Mouse (Mus musculus) ovary, postnatal 10 days (tissue): ENCODE data around the gene Tceal7.
"Not testable (repeated sequence)": the region's sequence is repeated elsewhere in the genome, so short reads cannot be mapped to it uniquely, and the experiment has no call there.

Source experiments
- DNase-seq: peaks from one replicate; pipeline ENCODE4 v3.0.0; 2022; ENCODE audit warnings: low spot score

Tceal7 gene

GRCm38 (mm10) chrX:136214729-136215677 is at the start of gene Tceal7, which contains the start of gene Bex1:
Tceal7 (plus strand) TSS chrX:136214779.
Bex1 (minus strand) TSS chrX:136215513.
- not testable (repeated sequence) for DNase-seq

GRCm38 (mm10) chrX:136170625-136171024 is 44.0 kb upstream of the Tceal7 start:
- DNase-seq, result no peak

- peak; percentile 19 for DNase-seq
Measured at GRCm38 (mm10) chrX:136171189-136172117, 43.1 kb upstream of the Tceal7 start.

DNA sequence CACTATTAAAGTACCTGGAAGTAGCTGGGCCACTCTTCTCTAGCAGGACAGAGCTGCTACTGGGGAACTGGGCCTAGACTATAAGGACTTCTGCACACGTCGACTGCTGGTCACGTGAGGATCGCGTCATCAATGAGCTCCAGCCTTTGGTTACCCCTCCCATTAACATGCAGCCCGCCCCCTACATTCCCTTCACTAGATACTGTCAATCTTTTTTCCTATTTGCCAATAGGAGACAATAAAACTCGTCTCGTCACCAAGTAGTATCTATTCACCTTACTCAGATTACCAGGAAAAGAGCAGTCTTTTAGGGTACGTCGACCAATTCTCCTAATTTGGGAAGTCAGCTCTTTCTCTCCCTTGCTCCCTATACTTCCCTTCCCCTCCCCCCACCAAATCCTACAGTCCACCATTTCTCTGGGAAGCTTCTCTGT is 42.4 kb upstream of the Tceal7 start, which contains the start of gene Tceal8:
Gene Tceal8 (minus strand): TSS at position 225 of the 434 bp plus-strand sequence.
- no peak for DNase-seq

DNA sequence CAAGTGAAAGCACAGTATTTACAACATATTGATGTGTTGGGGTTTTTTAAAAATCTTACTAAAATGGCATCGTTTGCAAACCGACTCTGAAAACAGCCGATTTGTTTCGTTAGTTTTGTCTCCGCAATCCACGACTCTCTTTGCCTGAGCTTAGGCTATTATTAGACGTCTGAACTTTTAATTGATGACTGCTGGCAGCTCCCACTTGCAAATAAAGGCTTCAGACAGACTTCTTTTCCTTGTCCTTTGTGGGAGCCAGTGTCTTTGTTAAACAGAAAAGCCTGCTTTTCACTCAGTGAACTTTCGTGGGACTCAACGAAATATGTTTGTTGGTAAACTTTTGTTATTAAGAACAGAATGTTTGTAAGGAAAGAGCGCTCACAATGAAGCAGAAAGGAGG is 41.8 kb upstream of the Tceal7 start:
- no peak for DNase-seq

DNA sequence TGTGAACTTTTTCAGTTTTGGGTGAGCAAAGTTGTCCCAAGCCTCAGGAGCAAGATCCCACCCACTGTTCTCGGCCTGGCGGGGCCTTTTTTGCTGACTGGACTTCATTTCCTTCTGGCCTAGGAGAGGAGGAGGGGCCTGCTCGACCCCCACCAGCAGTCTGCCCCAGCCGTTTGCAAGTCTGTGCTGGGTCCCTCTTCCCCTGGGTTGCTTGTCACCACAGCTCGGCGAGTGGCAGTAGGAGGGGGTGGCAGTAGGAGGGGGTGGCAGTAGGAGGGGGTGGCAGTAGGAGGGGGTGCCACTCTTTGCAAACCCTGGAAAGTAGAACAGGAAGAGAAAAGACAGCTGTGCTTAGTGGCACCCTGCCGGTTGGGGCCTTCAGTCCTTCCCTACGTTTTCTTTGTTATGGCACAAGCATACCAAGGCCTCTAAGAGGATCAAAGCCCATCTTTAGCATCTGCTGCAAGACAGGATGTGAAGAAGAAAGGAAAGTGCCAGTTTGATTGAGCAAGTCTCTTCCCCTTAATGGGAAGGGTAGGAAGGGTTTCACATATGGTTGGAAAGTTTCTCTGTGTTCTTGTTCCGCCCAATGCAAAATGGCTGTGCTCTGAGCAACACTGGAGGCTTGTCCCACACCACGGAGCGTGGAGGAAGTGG is 33.6 kb upstream of the Tceal7 start:
- DNase-seq, result no peak

- DNase-seq, result no peak
Measured at GRCm38 (mm10) chrX:136183107-136183506, 31.5 kb upstream of the Tceal7 start.

DNA sequence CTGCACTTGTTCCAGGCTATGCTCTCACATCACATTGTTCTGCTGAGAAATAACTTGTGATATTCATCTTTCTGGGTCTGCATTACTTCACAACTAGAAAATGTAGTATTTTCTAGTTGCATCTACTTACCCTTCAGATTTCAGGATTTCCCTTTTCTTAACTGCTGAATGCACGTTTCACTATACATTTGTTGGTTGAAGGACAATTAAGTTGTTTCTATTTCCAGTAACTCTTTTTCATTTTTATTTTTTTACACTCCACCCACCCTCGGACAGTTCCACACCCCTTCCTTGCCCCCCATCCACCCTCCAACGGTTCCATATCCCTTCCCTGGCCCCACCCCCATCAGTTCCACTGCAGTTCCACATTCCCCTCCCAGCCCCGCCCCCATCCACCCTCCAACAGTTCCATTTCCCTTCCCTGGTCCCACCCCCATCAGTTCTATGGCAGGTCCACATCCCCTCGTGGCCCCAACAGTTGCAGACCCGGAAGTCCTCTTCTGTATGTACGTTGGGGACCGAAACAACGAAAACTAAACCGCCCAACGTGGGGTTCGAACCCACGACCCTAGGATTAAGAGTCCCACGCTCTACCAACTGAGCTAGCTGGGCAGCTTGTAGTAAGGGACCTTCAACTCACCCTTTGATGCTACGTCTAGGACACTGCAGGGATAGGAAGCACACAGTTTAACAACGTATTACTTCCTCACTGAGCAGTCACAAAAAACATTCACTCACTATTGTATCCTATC is 19.2 kb upstream of the Tceal7 start:
- DNase-seq, result no peak

DNA sequence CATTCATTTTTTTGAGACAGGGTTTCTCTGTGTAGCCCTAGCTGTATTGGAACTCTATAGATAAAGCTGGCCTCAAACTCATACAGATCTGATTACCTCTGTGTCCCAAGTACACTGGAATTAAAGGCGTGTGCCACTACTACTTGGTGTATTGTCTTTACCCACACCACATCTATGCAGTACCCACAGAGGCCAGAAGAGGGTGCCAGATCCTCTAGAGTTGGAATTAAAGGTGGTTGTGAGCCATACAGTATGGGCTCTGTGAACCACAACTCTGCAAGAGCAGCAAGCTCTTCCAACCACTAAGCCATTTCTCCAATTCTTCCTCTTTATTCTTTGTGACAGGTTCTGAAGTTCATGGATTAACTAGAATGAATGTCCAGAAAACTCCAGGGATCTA is 17.7 kb upstream of the Tceal7 start:
- DNase-seq, result no peak

DNA sequence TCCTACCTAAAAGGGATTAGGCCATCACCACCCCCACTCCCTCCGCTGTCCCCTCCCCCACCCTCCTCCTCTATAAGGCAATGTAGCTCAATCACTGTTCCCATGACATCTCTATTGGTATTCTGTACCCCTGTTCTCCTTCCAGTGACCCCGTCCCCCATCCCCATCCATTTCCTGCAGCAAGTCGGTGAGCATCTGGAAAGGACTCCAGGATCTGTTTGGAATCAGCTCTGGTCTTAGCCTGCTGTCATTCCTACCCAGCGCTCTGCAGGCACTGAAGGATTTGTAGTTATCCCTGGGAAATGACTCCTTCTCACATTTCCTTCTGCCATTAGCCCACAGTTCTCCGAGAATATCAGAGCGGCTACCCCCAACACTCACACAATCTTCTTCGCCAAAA is 11.3 kb upstream of the Tceal7 start:
- DNase-seq, result no peak

DNA sequence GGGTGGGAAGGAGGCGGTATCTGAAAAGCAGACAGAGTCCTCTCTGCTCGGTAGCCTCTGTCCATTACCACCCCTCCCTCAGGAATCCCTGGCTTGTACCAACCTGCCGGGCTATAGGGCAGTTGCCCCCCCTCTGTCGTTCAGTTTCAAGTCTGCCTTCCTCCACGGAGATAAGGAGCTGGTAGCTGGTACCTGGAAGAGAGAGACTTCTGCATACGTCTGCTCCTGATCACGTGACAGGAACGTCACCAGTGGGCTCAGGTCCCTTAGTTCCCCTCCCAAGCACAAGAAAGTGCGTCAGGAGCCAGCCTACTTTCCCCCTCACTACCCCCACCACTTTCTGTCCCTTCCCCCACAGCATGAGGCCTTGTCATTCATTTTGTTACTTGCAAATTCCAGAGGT is 10.9 kb upstream of the Tceal7 start, which contains the start of gene Tceal5:
Gene Tceal5 (minus strand): TSS at position 213 of the 403 bp plus-strand sequence.
- no peak for DNase-seq

GRCm38 (mm10) chrX:136204406-136204805 is 10.2 kb upstream of the Tceal7 start:
- no peak for DNase-seq

DNA sequence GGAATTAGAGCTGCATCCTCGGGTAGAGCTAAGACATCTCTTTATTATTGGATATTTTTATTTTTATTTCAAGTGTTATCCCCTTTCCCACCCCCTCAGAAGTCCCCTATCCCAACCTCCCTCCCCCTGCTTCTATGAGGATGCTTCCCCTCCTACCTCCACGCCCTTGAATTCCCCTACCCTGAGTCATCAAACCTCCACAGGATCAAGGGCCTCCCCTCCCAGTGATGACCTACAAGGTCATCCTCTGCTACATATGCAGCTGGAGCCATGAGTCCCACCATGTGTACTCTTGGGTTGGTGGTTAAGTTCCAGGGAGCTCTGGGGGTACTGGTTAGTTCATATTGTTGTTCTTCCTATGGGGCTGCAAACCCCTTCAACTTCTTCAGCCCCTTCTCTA is 1.2 kb upstream of the Tceal7 start:
- DNase-seq, result no peak

- no peak for DNase-seq
Measured at GRCm38 (mm10) chrX:136216303-136216702, 1.7 kb downstream of the Tceal7 start.

DNA sequence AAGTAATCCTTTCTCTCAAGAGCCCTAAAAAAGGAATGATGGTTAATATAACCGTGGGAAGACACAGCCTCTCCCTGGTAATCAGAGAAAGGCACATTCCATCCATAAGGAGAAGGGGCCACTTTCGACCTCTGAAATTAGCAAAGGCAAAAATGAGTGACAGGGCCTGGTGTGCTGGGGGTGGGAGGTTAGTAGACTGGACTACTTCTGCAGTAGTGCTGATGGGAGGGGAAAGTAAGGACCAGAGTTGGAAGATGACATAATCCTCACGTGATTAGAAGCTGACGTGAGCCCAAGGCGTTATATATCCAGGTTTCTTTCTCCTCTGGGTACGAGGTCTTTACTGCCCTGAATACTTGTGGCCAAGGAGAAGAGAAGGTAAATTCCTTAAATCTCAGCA is 9.1 kb downstream of the Tceal7 start:
- DNase-seq, result no peak

GRCm38 (mm10) chrX:136227768-136228167 is 13.2 kb downstream of the Tceal7 start:
- no peak for DNase-seq

DNA sequence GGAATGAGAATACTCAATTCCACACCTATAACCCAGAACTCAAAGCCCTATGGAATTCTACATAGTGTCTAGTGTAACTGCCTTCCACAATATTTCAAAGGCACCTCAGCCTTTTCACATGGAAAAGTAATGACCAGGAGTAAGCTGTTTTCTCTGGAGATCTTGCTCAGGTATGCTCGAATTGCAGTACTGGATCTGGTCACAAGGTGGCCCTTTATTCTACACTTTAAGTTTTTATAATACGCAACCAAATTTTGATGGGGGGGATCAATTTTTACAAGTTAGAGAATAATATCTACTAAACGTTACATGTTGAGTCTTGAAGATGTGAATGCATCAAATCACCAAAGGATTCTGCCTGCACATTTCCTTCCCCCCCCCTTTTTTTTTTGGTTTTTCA is 23.5 kb downstream of the Tceal7 start:
- DNase-seq, result no peak

- no peak for DNase-seq
Measured at GRCm38 (mm10) chrX:136243181-136243580, 28.6 kb downstream of the Tceal7 start.

DNA sequence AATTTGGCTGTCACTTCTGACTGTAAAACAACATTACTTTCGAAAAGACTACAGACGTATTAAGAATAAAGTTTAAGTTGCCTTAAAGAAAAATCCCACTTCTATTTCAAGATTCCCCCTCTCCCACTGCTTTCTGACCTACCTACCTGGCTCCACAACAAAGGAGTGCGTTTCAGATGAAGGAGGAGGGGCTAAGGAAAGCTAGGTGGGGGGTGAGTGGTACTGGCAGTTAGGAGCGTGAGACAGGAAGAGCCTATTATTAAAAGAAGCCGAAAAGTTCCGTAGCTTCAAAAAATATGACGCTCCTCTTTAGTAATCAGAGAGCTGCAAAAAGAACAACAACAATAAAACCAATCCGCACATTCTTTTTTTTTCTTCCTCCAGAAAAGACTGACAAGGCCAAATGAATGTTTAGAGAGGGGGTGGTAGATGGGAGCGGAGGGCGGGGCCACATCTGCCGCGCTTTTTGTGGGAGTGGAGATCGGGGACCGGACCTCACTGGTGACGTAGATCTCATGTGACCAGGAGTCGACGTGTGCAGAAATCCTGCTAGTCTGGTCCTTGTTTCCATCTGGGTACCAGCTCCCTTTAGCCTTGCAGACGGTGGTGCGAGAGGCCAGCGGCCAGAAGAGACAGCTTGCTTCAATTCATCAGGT is 30.1 kb downstream of the Tceal7 start, which contains the start of gene Tceal9:
Gene Tceal9 (plus strand): TSS at position 506 of the 656 bp plus-strand sequence.
- DNase-seq, result peak; percentile 30

DNA sequence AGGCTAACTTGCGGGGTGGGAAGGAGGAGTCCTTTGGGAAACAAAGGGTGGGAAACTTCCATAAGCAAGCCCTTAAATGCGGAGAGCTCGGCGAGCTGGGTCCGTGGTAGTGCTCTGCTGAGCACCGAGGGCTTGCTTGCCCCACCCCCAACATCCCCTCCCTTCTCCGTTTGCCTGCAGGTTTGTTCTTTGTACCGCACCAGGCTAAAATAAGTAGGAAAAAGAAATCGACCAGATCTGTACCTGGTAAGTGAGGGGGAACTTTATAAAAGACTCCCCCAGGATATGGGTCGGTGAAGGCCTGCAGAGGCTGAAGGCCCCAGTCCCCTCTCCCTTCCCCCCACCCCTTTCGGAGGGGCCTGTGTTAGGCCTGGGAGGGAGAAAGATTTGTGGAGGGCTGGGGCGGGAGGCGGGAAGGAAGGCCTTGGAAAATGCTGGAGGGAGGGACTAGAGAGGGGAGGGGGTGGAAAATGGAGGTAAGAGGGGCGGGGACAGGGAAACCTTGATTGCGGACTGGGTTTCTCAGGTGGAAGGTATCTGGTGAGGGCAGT is 31.0 kb downstream of the Tceal7 start:
- DNase-seq, result no peak
